Mouse (Mus musculus) myocyte (in vitro differentiated cells): Measurements from ENCODE around the gene Olfr291. TPM values are rescaled to one million over a fixed set of nuclear protein-coding genes. Genes with fewer than 3 reads are reported as not detected.

Experiments
- H3K27me3 ChIP-seq: one replicate; pipeline ENCODE4 v1.6.1; 2011; ENCODE audit not compliant: control insufficient read depth, insufficient read depth, insufficient read length
- H3K36me3 ChIP-seq: one replicate; pipeline ENCODE4 v1.6.1; 2011; ENCODE audit not compliant: control insufficient read depth, insufficient read depth
- H3K4me2 ChIP-seq: one replicate; pipeline ENCODE4 v1.6.1; 2011; ENCODE audit warnings: low read depth, control low read depth
- H3K4me3 ChIP-seq: one replicate; pipeline ENCODE4 v1.5.1; 2011; ENCODE audit warnings: mild to moderate bottlenecking, control low read depth, moderate library complexity
- H3K79me2 ChIP-seq: one replicate; pipeline ENCODE4 v1.6.1; 2011; ENCODE audit not compliant: control insufficient read depth, insufficient read depth
- H3ac ChIP-seq: one replicate; pipeline ENCODE4 v1.6.1; 2011; ENCODE audit not compliant: control insufficient read depth, insufficient read length
- CEBPB ChIP-seq: IDR thresholded peaks from 2 replicates; pipeline ENCODE4 v1.6.1; 2011; ENCODE audit warnings: mild to moderate bottlenecking, moderate library complexity; ENCODE audit not compliant: poor library complexity, insufficient read depth, severe bottlenecking
- E2F4 ChIP-seq: IDR thresholded peaks from one replicate; pipeline ENCODE4 v1.6.1; 2011; ENCODE audit warnings: mild to moderate bottlenecking, control low read depth, moderate library complexity; ENCODE audit not compliant: insufficient read depth
- MAX ChIP-seq: IDR thresholded peaks from one replicate; pipeline ENCODE4 v1.6.1; 2011; ENCODE audit warnings: low read depth, mild to moderate bottlenecking, control low read depth
- MYOD1 ChIP-seq, 3 experiments: IDR thresholded peaks; one replicate each; pipeline ENCODE4 v1.6.1; 2011; ENCODE audit warnings: control low read depth in 2 of 3, low read depth in 2 of 3, mild to moderate bottlenecking in 2 of 3, moderate library complexity in 1 of 3; ENCODE audit not compliant: insufficient read length in 2 of 3, control insufficient read depth in 1 of 3
- MYOG ChIP-seq, 3 experiments: IDR thresholded peaks; one replicate each; pipeline ENCODE4 v1.6.1; 2011; ENCODE audit warnings: control low read depth in 2 of 3, low read depth in 2 of 3, mild to moderate bottlenecking in 2 of 3; ENCODE audit not compliant: insufficient read length in 2 of 3, control insufficient read depth in 1 of 3, insufficient read depth in 1 of 3
- POLR2A ChIP-seq: IDR thresholded peaks from one replicate; pipeline ENCODE4 v1.6.1; 2011; ENCODE audit warnings: low read depth, mild to moderate bottlenecking, control low read depth, moderate library complexity; ENCODE audit not compliant: insufficient read length
- POLR2AphosphoS2 ChIP-seq: IDR thresholded peaks from one replicate; pipeline ENCODE4 v1.6.1; 2011; ENCODE audit warnings: low read depth, control low read depth; ENCODE audit not compliant: insufficient read length
- REST ChIP-seq: IDR thresholded peaks from one replicate; pipeline ENCODE4 v1.6.1; 2011; ENCODE audit warnings: mild to moderate bottlenecking, control low read depth, moderate library complexity; ENCODE audit not compliant: insufficient read depth, insufficient read length
- SRF ChIP-seq: IDR thresholded peaks from one replicate; pipeline ENCODE4 v1.6.1; 2011; ENCODE audit warnings: low read depth; ENCODE audit not compliant: control insufficient read depth, insufficient read length
- TCF12 ChIP-seq: IDR thresholded peaks from one replicate; pipeline ENCODE4 v1.6.1; 2011; ENCODE audit warnings: mild to moderate bottlenecking, control low read depth; ENCODE audit not compliant: poor library complexity, insufficient read depth, severe bottlenecking
- TCF3 ChIP-seq: IDR thresholded peaks from one replicate; pipeline ENCODE4 v1.6.1; 2011; ENCODE audit warnings: low read depth, control low read depth; ENCODE audit not compliant: insufficient read length
- USF1 ChIP-seq: IDR thresholded peaks from one replicate; pipeline ENCODE4 v1.6.1; 2011; ENCODE audit warnings: low read depth, mild to moderate bottlenecking, control low read depth, moderate library complexity
- polyA plus RNA-seq: library from polyadenylated mRNA; unstranded; fragments of >200 nt; fragmentation: generic; extraction: Trizol; gene quantifications from one replicate; pipeline ENCODE4 v1.2.1, GENCODE M21; 2012; ENCODE audit warnings: missing spikeins

Olfr291 gene
- polyA plus RNA-seq = not detected

GRCm38 (mm10) chr7:84853253-84853652 is at the start of gene Olfr291:
Gene Olfr291, plus strand, starts transcription at chr7:84853553.
- Histone ChIP-seq H3ac (no peak within 1 kb of the TSS), H3K27me3 (no peaks in the 10 kb centered on the region), H3K4me2 (no peak within 1 kb of the TSS), H3K79me2 (no peaks in the 10 kb centered on the region), H3K4me3 (no peak within 1 kb of the TSS), H3K36me3 (no peaks in the 10 kb centered on the region)
- TF ChIP-seq TCF3 = no peak
- TF ChIP-seq MYOD1 (IDR thresholded peaks at IDR 0.05; ENCODE audit: control insufficient read depth in 1 of 3, insufficient read length in 2 of 3, low read depth in 2 of 3) = no peak
- no peak for TF ChIP-seq REST
- no peak for TF ChIP-seq USF1
- no peak for TF ChIP-seq TCF12
- TF ChIP-seq SRF = no peak
- no peak for TF ChIP-seq CEBPB
- TF ChIP-seq MYOG (IDR thresholded peaks at IDR 0.05; ENCODE audit: control insufficient read depth in 1 of 3, insufficient read depth in 1 of 3, insufficient read length in 2 of 3, low read depth in 2 of 3) = no peak
- no peak for TF ChIP-seq POLR2AphosphoS2
- TF ChIP-seq POLR2A = no peak
- no peak for TF ChIP-seq MAX
- no peak for TF ChIP-seq E2F4

DNA sequence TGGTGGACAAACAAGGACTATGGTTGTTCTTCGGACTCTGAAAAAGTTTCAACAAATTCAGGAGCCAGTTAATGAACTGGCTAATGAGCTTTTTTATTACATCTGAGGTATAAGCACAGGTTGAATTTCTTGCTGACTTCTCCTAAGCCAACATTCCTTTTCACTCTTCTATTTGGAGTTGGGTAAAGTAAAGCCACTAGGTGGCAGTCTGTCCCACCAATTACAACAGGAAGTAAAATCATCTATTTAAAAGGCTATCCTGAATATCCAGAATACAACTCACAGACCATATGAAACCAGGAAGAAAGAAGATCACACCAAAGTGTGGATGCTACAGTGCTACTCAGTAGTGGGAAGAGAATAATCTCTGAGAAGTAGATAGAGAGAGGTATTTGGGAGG is 48.1 kb upstream of the Olfr291 start:
- Histone ChIP-seq H3K27me3 (no peaks in the 10 kb centered on the region), H3K4me3 (no peak overlapping the region), H3K79me2 (no peaks in the 10 kb centered on the region), H3K36me3 (no peaks in the 10 kb centered on the region), H3K4me2 (no peak overlapping the region), H3ac (no peak overlapping the region)
- TF ChIP-seq REST (no peak), POLR2A (no peak), CEBPB (no peak), MAX (no peak)

DNA sequence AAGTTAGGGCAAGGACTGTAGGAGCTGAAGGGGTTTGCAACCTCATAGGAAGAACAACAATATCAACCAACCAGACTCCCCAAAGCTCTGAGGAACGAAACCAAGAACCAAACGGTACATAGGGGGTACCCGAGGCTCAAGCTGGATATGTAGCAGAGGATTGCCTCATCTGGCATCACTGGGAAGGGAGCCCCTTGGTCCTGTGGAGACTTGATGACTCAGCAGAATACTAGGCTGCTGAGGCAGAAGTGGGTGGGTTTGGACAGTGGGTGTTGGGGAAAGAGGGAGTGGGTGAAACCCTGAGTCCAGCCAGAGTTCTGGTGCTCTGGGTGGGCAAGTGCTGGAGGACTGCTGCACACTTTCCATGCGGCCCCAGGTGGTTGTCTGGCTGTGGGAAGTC is 47.2 kb upstream of the Olfr291 start:
- TF ChIP-seq MYOD1 (IDR thresholded peaks at IDR 0.05; ENCODE audit: control insufficient read depth in 1 of 3, insufficient read length in 2 of 3, low read depth in 2 of 3) (no peak), MYOG (IDR thresholded peaks at IDR 0.05; ENCODE audit: control insufficient read depth in 1 of 3, insufficient read depth in 1 of 3, insufficient read length in 2 of 3, low read depth in 2 of 3) (no peak), POLR2AphosphoS2 (no peak), POLR2A (no peak), TCF3 (no peak), MAX (no peak), SRF (no peak), E2F4 (no peak), USF1 (no peak), TCF12 (no peak), CEBPB (no peak), REST (no peak)
- Histone ChIP-seq H3K79me2 (no peaks in the 10 kb centered on the region), H3ac (no peak overlapping the region), H3K4me3 (no peak overlapping the region), H3K4me2 (no peak overlapping the region), H3K36me3 (no peaks in the 10 kb centered on the region), H3K27me3 (no peaks in the 10 kb centered on the region)

DNA sequence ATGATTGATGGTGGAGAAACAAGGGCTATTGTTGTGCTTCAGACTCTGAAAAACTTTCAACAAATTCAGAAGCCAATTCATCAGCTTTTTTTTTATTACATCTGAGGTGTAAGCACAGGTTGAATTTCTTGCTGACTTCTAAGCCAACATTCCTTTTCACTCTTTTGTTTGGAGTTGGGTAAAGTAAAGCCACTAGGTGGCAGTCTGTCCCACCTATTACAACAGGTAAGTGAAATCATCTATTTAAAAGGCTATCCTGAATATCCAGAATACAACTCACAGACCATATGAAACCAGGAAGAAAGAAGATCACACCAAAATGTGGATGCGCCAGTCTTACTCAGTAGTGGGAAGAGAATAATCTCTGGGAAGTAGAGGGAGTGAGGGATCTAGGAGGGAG is 31.2 kb downstream of the Olfr291 start:
- H3K36me3 ChIP-seq = no peaks in the 10 kb centered on the region
- H3K79me2 ChIP-seq = no peaks in the 10 kb centered on the region
- H3K27me3 ChIP-seq = no peaks in the 10 kb centered on the region
- TF ChIP-seq MAX (no peak), TCF12 (no peak), POLR2A (no peak), MYOG (IDR thresholded peaks at IDR 0.05; ENCODE audit: control insufficient read depth in 1 of 3, insufficient read depth in 1 of 3, insufficient read length in 2 of 3, low read depth in 2 of 3) (no peak), SRF (no peak), CEBPB (no peak), POLR2AphosphoS2 (no peak), E2F4 (no peak)
- H3ac ChIP-seq = no peak overlapping the region
- H3K4me3 ChIP-seq = no peak overlapping the region
- no peak overlapping the region for H3K4me2 ChIP-seq

Other genes with a start within 250 kb of the Olfr291 start
- gene Fah, start 246.8 kb upstream of the Olfr291 start, polyA plus RNA-seq = 39.8 TPM
- gene Zfand6, start 163.6 kb upstream of the Olfr291 start, polyA plus RNA-seq = 34.7 TPM
- not detected for gene Vmn2r65, start 110.6 kb downstream of the Olfr291 start, polyA plus RNA-seq
- not detected for gene Vmn2r66, start 158.7 kb downstream of the Olfr291 start, polyA plus RNA-seq